Mouse (Mus musculus) hindbrain, embryonic 16.5 days (tissue): ENCODE data around the gene Lrmp. TPM values are rescaled to one million over a fixed set of nuclear protein-coding genes. Genes with fewer than 3 reads are reported as not detected.

Experiments used
- ATAC-seq: fragments of 200-750 bp; cut with Nextera tagmentation; 2 replicates; pipeline ENCODE4 v1.8.0; 2017; ENCODE audit warnings: moderate TSS enrichment, moderate library complexity
- H3K27ac ChIP-seq: fragments of 300-500 bp; sonication (generic); 2 replicates; pipeline ENCODE4 v1.5.1; 2014; ENCODE audit warnings: low read depth, mild to moderate bottlenecking, control low read depth, low read length, moderate library complexity
- H3K27me3 ChIP-seq: fragments of 300-500 bp; sonication (generic); replicated peaks from 2 replicates; pipeline ENCODE4 v1.6.1; 2014; ENCODE audit warnings: low read length; ENCODE audit not compliant: control insufficient read depth, insufficient read depth
- H3K36me3 ChIP-seq: fragments of 300-500 bp; sonication (generic); 2 replicates; pipeline ENCODE4 v1.6.1; 2014; ENCODE audit warnings: mild to moderate bottlenecking, low read length, moderate library complexity, mixed read lengths; ENCODE audit not compliant: control insufficient read depth, insufficient read depth
- H3K4me1 ChIP-seq: fragments of 300-500 bp; sonication (generic); 2 replicates; pipeline ENCODE4 v1.6.1; 2014; ENCODE audit warnings: low read depth, low read length; ENCODE audit not compliant: control insufficient read depth, insufficient read depth
- H3K4me2 ChIP-seq: fragments of 300-500 bp; sonication (generic); 2 replicates; pipeline ENCODE4 v1.6.1; 2014; ENCODE audit warnings: mild to moderate bottlenecking, low read length, control low read depth, moderate library complexity
- H3K4me3 ChIP-seq: fragments of 300-500 bp; sonication (generic); 2 replicates; pipeline ENCODE4 v1.5.1; 2014; ENCODE audit warnings: mild to moderate bottlenecking, low read length, control low read depth, moderate library complexity
- H3K9ac ChIP-seq: fragments of 300-500 bp; sonication (generic); 2 replicates; pipeline ENCODE4 v1.6.1; 2014; ENCODE audit warnings: low read depth, mild to moderate bottlenecking, control low read depth, low read length, moderate library complexity
- H3K9me3 ChIP-seq: fragments of 300-500 bp; sonication (generic); 2 replicates; pipeline ENCODE4 v1.6.1; 2014; ENCODE audit warnings: mild to moderate bottlenecking, low read length, moderate library complexity; ENCODE audit not compliant: control insufficient read depth
- WGBS: fragments of 180-500 bp; shearing (Covaris S2); extraction: QIAGEN DNeasy Blood & Tissue Kit; methylation state at CpG from one replicate; pipeline ENCODE4 v1.1.7; 2014; 5-methylcytosine and 5-hydroxymethylcytosine counted together
- polyA plus RNA-seq: library from polyadenylated mRNA; unstranded; fragments of >200 nt; fragmentation: Nextera tagmentation; extraction: Ambion mirVana; gene quantifications from 2 replicates; pipeline ENCODE4 v1.2.1, GENCODE M21; 2015

Gene Lrmp
- polyA plus RNA-seq, 1 experiment from 2014 or later: 0.89 TPM

DNA sequence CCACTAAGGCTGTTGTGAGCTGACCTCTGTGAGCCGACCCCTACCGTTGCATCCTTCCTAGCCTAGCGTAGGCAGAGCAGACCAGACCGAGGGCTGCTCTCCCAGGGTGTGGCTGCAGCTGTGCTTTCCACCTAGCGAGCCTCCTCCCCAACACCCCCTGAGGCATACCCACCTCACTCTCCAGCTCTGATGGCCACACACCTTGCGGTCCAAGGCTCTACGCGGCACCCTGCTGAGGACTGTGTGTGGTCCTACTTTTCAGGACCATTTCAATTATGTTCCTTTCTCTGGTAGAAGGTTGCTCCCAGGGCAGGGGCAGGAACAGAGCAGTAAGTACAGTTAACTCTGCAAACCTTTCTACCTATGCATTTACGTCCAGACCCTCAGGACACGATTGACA lies 61.0 kb downstream of the Lrmp start:
- H3K4me3 ChIP-seq: no peak overlapping the region
- no peaks in the 10 kb centered on the region; the same call in none of the 2 replicates for H3K27me3 ChIP-seq
- no peak overlapping the region for H3K9ac ChIP-seq
- H3K36me3 ChIP-seq: no peaks in the 10 kb centered on the region
- peaks cover 6% of the 10 kb centered on the region for H3K4me1 ChIP-seq
- no peak overlapping the region for H3K27ac ChIP-seq
- no peak for ATAC-seq
- WGBS: 47% methylated on average over 10 of the region's 10 CpGs
- no peak overlapping the region for H3K4me2 ChIP-seq
- H3K9me3 ChIP-seq: no peaks in the 10 kb centered on the region

DNA sequence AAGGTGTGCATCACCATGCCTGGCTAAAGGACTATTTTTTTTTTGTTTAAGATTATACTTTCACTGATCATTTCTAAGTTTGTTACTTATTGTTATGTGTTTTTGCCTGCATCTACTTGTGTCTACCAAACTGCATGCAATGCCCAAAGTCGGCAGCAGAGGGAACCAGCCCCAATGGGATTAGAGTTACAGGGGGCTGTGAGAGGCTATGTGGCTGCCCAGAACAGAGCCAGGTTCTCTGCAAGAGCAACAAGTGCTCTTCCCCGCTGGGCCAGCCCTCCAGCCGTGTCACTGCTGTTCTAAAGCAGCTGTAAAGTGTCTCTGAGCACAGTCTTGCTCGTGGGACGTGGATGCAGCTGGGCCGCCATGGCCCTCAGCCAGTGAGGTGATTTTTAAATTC lies 64.2 kb downstream of the Lrmp start:
- H3K9me3 ChIP-seq: no peaks in the 10 kb centered on the region
- 24% methylated on average over 6 of the region's 6 CpGs for WGBS
- H3K36me3 ChIP-seq: no peaks in the 10 kb centered on the region
- H3K4me1 ChIP-seq: no peaks in the 10 kb centered on the region
- ATAC-seq: no peak
- no peak overlapping the region for H3K9ac ChIP-seq
- no peaks in the 10 kb centered on the region; the same call in none of the 2 replicates for H3K27me3 ChIP-seq
- no peak overlapping the region for H3K4me2 ChIP-seq
- H3K27ac ChIP-seq: no peak overlapping the region
- no peak overlapping the region for H3K4me3 ChIP-seq

GRCm38 (mm10) chr6:145182044-145182443 lies 66.6 kb downstream of the Lrmp start:
- Histone ChIP-seq H3K9ac (no peak overlapping the region), H3K27ac (no peak overlapping the region), H3K27me3 (no peaks in the 10 kb centered on the region; the same call in 1 of the 2 replicates), H3K36me3 (no peaks in the 10 kb centered on the region), H3K9me3 (no peaks in the 10 kb centered on the region), H3K4me1 (no peaks in the 10 kb centered on the region), H3K4me2 (no peak overlapping the region), H3K4me3 (no peak overlapping the region)
- WGBS: 83% methylated on average over 8 of the region's 8 CpGs
- ATAC-seq: no peak

GRCm38 (mm10) chr6:145186096-145186495 lies 70.6 kb downstream of the Lrmp start:
- no peak for ATAC-seq
- H3K9me3 ChIP-seq: no peaks in the 10 kb centered on the region
- no peak overlapping the region for H3K4me3 ChIP-seq
- H3K27ac ChIP-seq: no peak overlapping the region
- no peak overlapping the region for H3K4me2 ChIP-seq
- H3K36me3 ChIP-seq: no peaks in the 10 kb centered on the region
- no peak overlapping the region; the same call in 1 of the 2 replicates for H3K9ac ChIP-seq
- no peaks in the 10 kb centered on the region for H3K4me1 ChIP-seq
- H3K27me3 ChIP-seq: no peaks in the 10 kb centered on the region
- WGBS: 96% methylated on average over 1 of the region's 1 CpGs

DNA sequence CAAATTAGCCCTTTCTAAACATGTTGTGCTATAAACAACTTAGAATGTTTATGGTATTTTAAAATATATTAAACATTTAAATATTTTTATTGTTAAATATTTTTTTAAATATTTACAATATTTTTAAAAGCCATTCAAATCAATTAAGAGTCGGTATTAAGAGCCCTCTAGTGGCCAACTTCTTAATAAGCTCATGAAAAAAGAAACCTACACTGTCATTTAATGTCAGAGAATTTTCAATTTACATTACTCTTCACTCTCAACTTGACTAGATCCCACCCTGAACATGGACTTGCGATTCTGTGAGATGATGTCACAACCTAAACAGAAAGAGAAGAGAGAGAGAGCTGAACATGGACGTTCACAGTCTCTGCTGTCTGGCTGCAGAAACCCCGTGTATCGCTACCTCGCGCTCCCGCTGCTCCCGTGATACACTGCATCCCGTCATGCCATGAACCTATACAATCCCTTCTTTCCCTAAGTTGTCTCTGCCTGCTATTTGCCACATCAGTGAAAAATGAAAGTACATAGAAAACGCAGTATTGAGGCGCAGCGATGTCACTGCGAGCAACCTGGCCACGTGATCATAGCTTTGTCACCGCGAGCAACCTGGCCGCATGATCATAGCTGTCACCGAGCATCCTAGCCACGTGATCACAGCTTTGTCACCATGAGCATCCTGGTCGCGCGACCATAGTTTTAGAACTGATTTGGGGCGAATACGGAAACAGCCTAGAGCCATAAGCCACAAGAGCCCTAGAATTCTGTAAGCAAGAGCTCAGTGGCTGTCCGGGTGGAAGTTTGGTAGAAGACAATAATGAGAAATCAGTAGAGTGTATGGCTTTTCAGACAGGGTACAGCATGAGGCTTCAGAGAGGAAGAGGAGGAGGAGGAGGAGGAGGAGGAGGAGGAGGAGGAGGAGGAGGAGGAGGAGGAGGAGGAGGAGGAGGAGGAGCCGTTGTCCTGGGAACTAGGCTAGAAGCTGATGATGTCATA lies 71.9 kb downstream of the Lrmp start:
- Histone ChIP-seq H3K4me2 (peak overlapping the region; percentile 49), H3K27me3 (no peaks in the 10 kb centered on the region), H3K4me1 (no peaks in the 10 kb centered on the region), H3K4me3 (peak overlapping the region; percentile 31), H3K9ac (peak overlapping the region; percentile 33; the same call in 1 of the 2 replicates), H3K9me3 (no peaks in the 10 kb centered on the region), H3K36me3 (no peaks in the 10 kb centered on the region), H3K27ac (peak overlapping the region; percentile 25; the same call in 1 of the 2 replicates)
- 64% methylated on average over 27 of the region's 27 CpGs for WGBS
- peak; percentile 87 for ATAC-seq

GRCm38 (mm10) chr6:145193038-145193437 lies 77.6 kb downstream of the Lrmp start:
- H3K27ac ChIP-seq: no peak overlapping the region
- no peaks in the 10 kb centered on the region for H3K36me3 ChIP-seq
- no peak overlapping the region for H3K4me2 ChIP-seq
- no peak overlapping the region for H3K4me3 ChIP-seq
- WGBS: 89% methylated on average over 3 of the region's 3 CpGs
- H3K4me1 ChIP-seq: no peaks in the 10 kb centered on the region
- no peaks in the 10 kb centered on the region for H3K27me3 ChIP-seq
- H3K9ac ChIP-seq: no peak overlapping the region
- ATAC-seq: no peak
- no peaks in the 10 kb centered on the region for H3K9me3 ChIP-seq

DNA sequence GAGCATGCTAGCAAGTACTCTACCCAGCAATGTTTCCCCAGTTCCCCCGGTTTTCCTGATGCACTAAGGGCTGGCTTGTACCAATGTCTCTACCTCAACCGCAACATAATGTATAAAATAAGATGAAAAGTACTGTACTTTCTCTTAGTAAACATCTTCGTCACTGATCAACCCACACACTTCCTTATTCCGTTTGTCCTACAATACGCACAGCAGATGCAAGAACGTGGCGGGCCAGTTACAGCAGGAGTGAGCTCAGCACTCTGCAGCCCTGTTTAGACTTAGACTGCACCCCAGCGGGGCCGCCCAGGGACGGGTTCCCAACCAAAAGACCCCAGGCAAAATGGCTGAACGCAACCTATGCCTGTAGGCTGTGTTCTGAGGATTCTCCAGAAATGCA lies 78.0 kb downstream of the Lrmp start:
- no peak overlapping the region for H3K9ac ChIP-seq
- H3K4me2 ChIP-seq: no peak overlapping the region
- H3K4me1 ChIP-seq: no peaks in the 10 kb centered on the region
- ATAC-seq: no peak
- H3K9me3 ChIP-seq: no peaks in the 10 kb centered on the region
- no peaks in the 10 kb centered on the region for H3K36me3 ChIP-seq
- H3K4me3 ChIP-seq: no peak overlapping the region
- 84% methylated on average over 11 of the region's 11 CpGs for WGBS
- no peaks in the 10 kb centered on the region for H3K27me3 ChIP-seq
- no peak overlapping the region for H3K27ac ChIP-seq

DNA sequence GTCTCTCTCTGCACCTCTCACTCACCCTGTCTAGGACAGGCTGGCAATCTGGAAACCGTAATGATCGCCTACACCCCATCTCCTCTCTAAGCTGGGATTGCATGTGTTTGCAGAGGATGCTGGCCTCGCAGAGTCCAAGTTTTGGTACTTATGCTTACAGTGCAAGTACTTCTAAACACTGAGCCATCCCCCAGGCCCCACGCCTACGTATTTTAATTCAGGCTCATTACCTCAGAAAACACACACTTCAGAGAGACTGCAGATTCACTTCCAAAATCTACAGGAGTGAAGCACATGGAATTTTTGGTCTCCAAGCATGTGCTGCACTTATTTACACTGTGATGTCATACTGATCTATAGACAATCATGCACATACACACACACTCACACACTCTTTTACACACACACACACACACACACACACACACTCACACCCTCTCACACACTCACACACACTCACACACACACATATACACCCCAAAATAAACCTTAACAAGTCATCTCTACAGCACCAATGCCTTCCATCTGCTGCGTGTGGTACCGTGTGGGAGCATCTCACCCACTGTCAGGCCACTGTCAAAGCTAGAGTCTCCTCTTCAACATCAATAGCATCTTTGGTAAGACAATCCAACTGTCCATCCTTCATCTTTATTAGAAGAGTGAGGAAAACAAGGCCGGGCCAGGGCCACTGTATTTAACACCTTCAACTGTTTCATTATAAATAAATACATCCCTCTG lies 82.7 kb downstream of the Lrmp start:
- Histone ChIP-seq H3K4me1 (no peaks in the 10 kb centered on the region), H3K27me3 (no peaks in the 10 kb centered on the region), H3K36me3 (no peaks in the 10 kb centered on the region), H3K9me3 (no peaks in the 10 kb centered on the region), H3K27ac (no peak overlapping the region), H3K4me3 (no peak overlapping the region), H3K9ac (no peak overlapping the region), H3K4me2 (no peak overlapping the region)
- ATAC-seq: no peak
- 96% methylated on average over 8 of the region's 8 CpGs for WGBS
